Mouse (Mus musculus) heart, embryonic 14.5 days (tissue): ENCODE data around the gene St5. TPM values are rescaled to one million over a fixed set of nuclear protein-coding genes. Genes with fewer than 3 reads are reported as not detected.

Experiments
- ATAC-seq: fragments of 200-750 bp; cut with Nextera tagmentation; 2 replicates; pipeline ENCODE4 v1.8.0; 2017; ENCODE audit warnings: low read depth, moderate TSS enrichment; ENCODE audit not compliant: insufficient number of reproducible peaks, insufficient read depth, low FRiP score
- H3K27ac ChIP-seq, 2 experiments: fragments of 200-500 bp in 1 of 2; fragments of 300-500 bp in 1 of 2; sonication (generic) in 1 of 2; replicated peaks in 1 of 2; 2 replicates each; pipeline ENCODE4 v1.5.1; 2012 to 2014; ENCODE audit warnings: low read depth in 2 of 2, low read length in 2 of 2, control low read depth in 1 of 2, mild to moderate bottlenecking in 1 of 2, mixed read lengths in 1 of 2; ENCODE audit not compliant: control insufficient read depth in 1 of 2, insufficient read depth in 1 of 2
- H3K27me3 ChIP-seq: fragments of 300-500 bp; sonication (generic); 2 replicates; pipeline ENCODE4 v1.6.1; 2014; ENCODE audit warnings: mild to moderate bottlenecking, low read length, control low read depth; ENCODE audit not compliant: control insufficient read depth, insufficient read depth
- H3K36me3 ChIP-seq: fragments of 300-500 bp; sonication (generic); 2 replicates; pipeline ENCODE4 v1.6.1; 2014; ENCODE audit warnings: mild to moderate bottlenecking, control low read depth, low read length, mixed read lengths; ENCODE audit not compliant: control insufficient read depth, insufficient read depth
- H3K4me1 ChIP-seq, 2 experiments: fragments of 200-500 bp in 1 of 2; fragments of 300-500 bp in 1 of 2; sonication (generic) in 1 of 2; 2 replicates each; pipeline ENCODE4 v1.6.1; 2012 to 2014; ENCODE audit warnings: low read length in 2 of 2, control low read depth in 1 of 2, mixed read lengths in 1 of 2; ENCODE audit not compliant: control insufficient read depth in 2 of 2, insufficient read depth in 2 of 2
- H3K4me2 ChIP-seq: fragments of 300-500 bp; sonication (generic); 2 replicates; pipeline ENCODE4 v1.6.1; 2014; ENCODE audit warnings: mild to moderate bottlenecking, low read length
- H3K4me3 ChIP-seq, 2 experiments: fragments of 200-500 bp in 1 of 2; fragments of 300-500 bp in 1 of 2; sonication (generic) in 1 of 2; 2 replicates each; pipeline ENCODE4 v1.5.1; 2012 to 2014; ENCODE audit warnings: low read length in 2 of 2, mild to moderate bottlenecking in 2 of 2, control low read depth in 1 of 2, low read depth in 1 of 2, moderate library complexity in 1 of 2; ENCODE audit not compliant: control insufficient read depth in 1 of 2, insufficient read depth in 1 of 2
- H3K9ac ChIP-seq: fragments of 300-500 bp; sonication (generic); 2 replicates; pipeline ENCODE4 v1.6.1; 2014; ENCODE audit warnings: mild to moderate bottlenecking, low read length
- H3K9me3 ChIP-seq: fragments of 300-500 bp; sonication (generic); 2 replicates; pipeline ENCODE4 v1.6.1; 2016; ENCODE audit warnings: low read length, control low read depth; ENCODE audit not compliant: control insufficient read depth
- WGBS: fragments of 180-500 bp; shearing (Covaris S2); extraction: QIAGEN DNeasy Blood & Tissue Kit; methylation state at CpG from one replicate; pipeline ENCODE4 v1.1.7; 2014; 5-methylcytosine and 5-hydroxymethylcytosine counted together
- polyA plus RNA-seq: library from polyadenylated mRNA; unstranded; fragments of >200 nt; fragmentation: Nextera tagmentation; extraction: Ambion mirVana; gene quantifications from 2 replicates; pipeline ENCODE4 v1.2.1, GENCODE M21; 2014

Gene St5
- polyA plus RNA-seq, 1 experiment from 2014 or later: 29.9 TPM

GRCm38 (mm10) chr7:109734806-109735205 lies 31.4 kb upstream of the St5 start:
- no peak for ATAC-seq
- WGBS: 79% methylated on average over 4 of the region's 4 CpGs
- H3K4me2 ChIP-seq: no peak overlapping the region
- H3K9ac ChIP-seq: no peak overlapping the region
- H3K9me3 ChIP-seq: no peaks in the 10 kb centered on the region
- peaks cover 36% of the 10 kb centered on the region for H3K36me3 ChIP-seq
- no peak overlapping the region for H3K4me3 ChIP-seq
- no peak overlapping the region for H3K27ac ChIP-seq
- no peaks in the 10 kb centered on the region for H3K27me3 ChIP-seq
- peaks cover 3 to 4% of the 10 kb centered on the region in 2 experiments; a peak in 2 of 4 replicates for H3K4me1 ChIP-seq

GRCm38 (mm10) chr7:109731626-109732025 lies 28.2 kb upstream of the St5 start, which contains the start of gene Ascl3:
Gene Ascl3, minus strand, starts transcription at chr7:109731726.
- WGBS: 85% methylated on average over 5 of the region's 5 CpGs
- Histone ChIP-seq H3K9ac (no peak within 1 kb of the TSS), H3K4me1 (peaks cover 3 to 4% of the 10 kb centered on the region in 2 experiments; a peak in 2 of 4 replicates), H3K36me3 (peaks cover 13% of the 10 kb centered on the region), H3K4me3 (no peak within 1 kb of the TSS), H3K9me3 (no peaks in the 10 kb centered on the region), H3K4me2 (no peak within 1 kb of the TSS), H3K27me3 (no peaks in the 10 kb centered on the region), H3K27ac (no peak within 1 kb of the TSS)
- ATAC-seq: no peak

- 89% methylated on average over 5 of the region's 5 CpGs for WGBS
- Histone ChIP-seq H3K4me1 (no peaks in the 10 kb centered on the region), H3K9me3 (peaks cover 4% of the 10 kb centered on the region; the same call in 1 of the 2 replicates), H3K27me3 (no peaks in the 10 kb centered on the region), H3K4me2 (no peak within 1 kb of the TSS), H3K36me3 (no peaks in the 10 kb centered on the region), H3K27ac (no peak within 1 kb of the TSS), H3K4me3 (no peak within 1 kb of the TSS), H3K9ac (no peak within 1 kb of the TSS)
- ATAC-seq: no peak
Measured at GRCm38 (mm10) chr7:109723697-109724096, 20.3 kb upstream of the St5 start, which contains the start of gene BC051019. Gene BC051019, minus strand, starts transcription at chr7:109723850.

GRCm38 (mm10) chr7:109723114-109723513 lies 19.7 kb upstream of the St5 start:
- H3K27ac ChIP-seq: no peak overlapping the region
- no peaks in the 10 kb centered on the region for H3K27me3 ChIP-seq
- no peaks in the 10 kb centered on the region for H3K4me1 ChIP-seq
- no peak overlapping the region for H3K9ac ChIP-seq
- H3K36me3 ChIP-seq: no peaks in the 10 kb centered on the region
- ATAC-seq: no peak
- 91% methylated on average over 8 of the region's 8 CpGs for WGBS
- H3K4me2 ChIP-seq: no peak overlapping the region
- H3K9me3 ChIP-seq: peaks cover 4% of the 10 kb centered on the region; the same call in 1 of the 2 replicates
- no peak overlapping the region for H3K4me3 ChIP-seq

GRCm38 (mm10) chr7:109722618-109723017 lies 19.2 kb upstream of the St5 start:
- Histone ChIP-seq H3K36me3 (no peaks in the 10 kb centered on the region), H3K9me3 (peaks cover 4% of the 10 kb centered on the region; the same call in 1 of the 2 replicates), H3K9ac (no peak overlapping the region), H3K4me1 (no peaks in the 10 kb centered on the region), H3K27me3 (no peaks in the 10 kb centered on the region), H3K4me2 (no peak overlapping the region), H3K27ac (no peak overlapping the region), H3K4me3 (no peak overlapping the region)
- WGBS: 98% methylated on average over 2 of the region's 2 CpGs
- ATAC-seq: no peak

GRCm38 (mm10) chr7:109719286-109719685 lies 15.9 kb upstream of the St5 start:
- 53% methylated on average over 9 of the region's 9 CpGs for WGBS
- H3K4me2 ChIP-seq: no peak overlapping the region
- H3K9ac ChIP-seq: no peak overlapping the region
- H3K4me3 ChIP-seq: no peak overlapping the region
- no peak overlapping the region for H3K27ac ChIP-seq
- H3K9me3 ChIP-seq: peaks cover 4% of the 10 kb centered on the region; the same call in 1 of the 2 replicates
- H3K27me3 ChIP-seq: no peaks in the 10 kb centered on the region
- no peak for ATAC-seq
- H3K4me1 ChIP-seq: no peaks in the 10 kb centered on the region
- no peaks in the 10 kb centered on the region for H3K36me3 ChIP-seq

GRCm38 (mm10) chr7:109713434-109713982 lies 10.1 kb upstream of the St5 start:
- Histone ChIP-seq H3K27me3 (no peaks in the 10 kb centered on the region), H3K4me2 (no peak overlapping the region), H3K27ac (0 out of 4 replicates have a peak overlapping the region, but pooled peaks of 1 of the 2 experiments have one; percentile 12), H3K9me3 (no peaks in the 10 kb centered on the region), H3K4me1 (peaks cover 8 to 21% of the 10 kb centered on the region in 2 experiments), H3K4me3 (no peak overlapping the region), H3K9ac (no peak overlapping the region), H3K36me3 (peaks cover 23% of the 10 kb centered on the region)
- ATAC-seq: no peak
- WGBS: 76% methylated on average over 2 of the region's 2 CpGs

GRCm38 (mm10) chr7:109712198-109712597 lies 8.8 kb upstream of the St5 start:
- Histone ChIP-seq H3K27ac (no peak overlapping the region), H3K4me1 (peaks cover 14 to 34% of the 10 kb centered on the region in 2 experiments), H3K4me3 (no peak overlapping the region), H3K9me3 (no peaks in the 10 kb centered on the region), H3K9ac (no peak overlapping the region), H3K36me3 (peaks cover 28% of the 10 kb centered on the region), H3K27me3 (no peaks in the 10 kb centered on the region), H3K4me2 (no peak overlapping the region)
- no peak for ATAC-seq
- 85% methylated on average over 7 of the region's 7 CpGs for WGBS
